Mouse (Mus musculus): ENCODE data around the gene Nsf.
A peak's percentile ranks its signal among the peaks of the same experiment; 100 is the strongest.

Gene Nsf

GRCm38 (mm10) chr11:103953896-103954292 is at the start of gene Nsf:
Gene Nsf (minus strand): TSS chr11:103954056.
- peak; percentile 92 for DNase-seq

- DNase-seq, result no peak
Measured at GRCm38 (mm10) chr11:104003397-104003796, 49.5 kb upstream of the Nsf start.

- DNase-seq, result no peak
Measured at GRCm38 (mm10) chr11:104002191-104002590, 48.3 kb upstream of the Nsf start.

GRCm38 (mm10) chr11:104001395-104001955 is 47.6 kb upstream of the Nsf start:
- DNase-seq, result no peak

- DNase-seq, result no peak
Measured at GRCm38 (mm10) chr11:104000667-104001394, 47.0 kb upstream of the Nsf start.

GRCm38 (mm10) chr11:103998737-103999136 is 44.9 kb upstream of the Nsf start:
- peak; percentile 33 for DNase-seq

- peak; percentile 75 for DNase-seq
Measured at GRCm38 (mm10) chr11:103997385-103997784, 43.5 kb upstream of the Nsf start.

- DNase-seq, result no peak
Measured at GRCm38 (mm10) chr11:103992638-103993037, 38.8 kb upstream of the Nsf start.

GRCm38 (mm10) chr11:103990049-103990557 is 36.2 kb upstream of the Nsf start:
- DNase-seq, result peak; percentile 83

- peak; percentile 91 for DNase-seq
Measured at GRCm38 (mm10) chr11:103987423-103987822, 33.6 kb upstream of the Nsf start.

GRCm38 (mm10) chr11:103984067-103984466 is 30.2 kb upstream of the Nsf start:
- no peak for DNase-seq

- DNase-seq, result no peak
Measured at GRCm38 (mm10) chr11:103981826-103982225, 28.0 kb upstream of the Nsf start.

- DNase-seq, result no peak
Measured at GRCm38 (mm10) chr11:103979381-103979780, 25.5 kb upstream of the Nsf start.

GRCm38 (mm10) chr11:103970876-103971275 is 17.0 kb upstream of the Nsf start:
- no peak for DNase-seq

- no peak for DNase-seq
Measured at GRCm38 (mm10) chr11:103969278-103969677, 15.4 kb upstream of the Nsf start.

GRCm38 (mm10) chr11:103967106-103967735 is 13.4 kb upstream of the Nsf start:
- DNase-seq, result no peak

GRCm38 (mm10) chr11:103956866-103957265 is 3.0 kb upstream of the Nsf start:
- no peak for DNase-seq

- no peak for DNase-seq
Measured at GRCm38 (mm10) chr11:103953032-103953895, 592 bp downstream of the Nsf start.

GRCm38 (mm10) chr11:103952635-103953031 is 1.2 kb downstream of the Nsf start:
- no peak for DNase-seq

- DNase-seq, result no peak
Measured at GRCm38 (mm10) chr11:103951106-103951505, 2.8 kb downstream of the Nsf start.

- DNase-seq, result no peak
Measured at GRCm38 (mm10) chr11:103948952-103949351, 4.9 kb downstream of the Nsf start.

GRCm38 (mm10) chr11:103942740-103943139 is 11.1 kb downstream of the Nsf start:
- no peak for DNase-seq

GRCm38 (mm10) chr11:103941351-103941750 is 12.5 kb downstream of the Nsf start:
- no peak for DNase-seq
